Mouse (Mus musculus) hindbrain, embryonic 15.5 days (tissue): ENCODE data around the gene Gm14295. TPM values are rescaled to one million over a fixed set of nuclear protein-coding genes. Genes with fewer than 3 reads are reported as not detected.
"Not testable (repeated sequence)": the region's sequence is repeated elsewhere in the genome, so short reads cannot be mapped to it uniquely, and the experiment has no call there.

Source experiments
- ATAC-seq: fragments of 200-750 bp; cut with Nextera tagmentation; 2 replicates; pipeline ENCODE4 v1.8.0; 2017; ENCODE audit warnings: low read depth, moderate number of reproducible peaks, moderate TSS enrichment; ENCODE audit not compliant: low FRiP score
- H3K27ac ChIP-seq: fragments of 300-500 bp; sonication (generic); replicated peaks from 2 replicates; pipeline ENCODE4 v1.5.1; 2015; ENCODE audit warnings: mild to moderate bottlenecking, inconsistent platforms
- H3K27me3 ChIP-seq: fragments of 300-500 bp; sonication (generic); 2 replicates; pipeline ENCODE4 v1.6.1; 2015; ENCODE audit warnings: control low read depth, inconsistent platforms
- H3K36me3 ChIP-seq: fragments of 300-500 bp; sonication (generic); 2 replicates; pipeline ENCODE4 v1.6.1; 2015; ENCODE audit warnings: control low read depth, inconsistent platforms
- H3K4me1 ChIP-seq: fragments of 300-500 bp; sonication (generic); replicated peaks from 2 replicates; pipeline ENCODE4 v1.6.1; 2015; ENCODE audit warnings: control low read depth, inconsistent platforms
- H3K4me2 ChIP-seq: fragments of 300-500 bp; sonication (generic); 2 replicates; pipeline ENCODE4 v1.6.1; 2015; ENCODE audit warnings: moderate library complexity, mild to moderate bottlenecking, inconsistent platforms
- H3K4me3 ChIP-seq: fragments of 300-500 bp; sonication (generic); 2 replicates; pipeline ENCODE4 v1.5.1; 2015; ENCODE audit warnings: mild to moderate bottlenecking, inconsistent platforms
- H3K9ac ChIP-seq: fragments of 300-500 bp; sonication (generic); 2 replicates; pipeline ENCODE4 v1.6.1; 2015; ENCODE audit warnings: inconsistent platforms
- H3K9me3 ChIP-seq: fragments of 300-500 bp; sonication (generic); 2 replicates; pipeline ENCODE4 v1.6.1; 2016; ENCODE audit warnings: control low read depth, inconsistent platforms
- WGBS: fragments of 180-500 bp; shearing (Covaris S2); methylation state at CpG from one replicate; pipeline ENCODE4 v1.1.7; 2015; 5-methylcytosine and 5-hydroxymethylcytosine counted together
- polyA plus RNA-seq: library from polyadenylated mRNA; unstranded; fragments of >200 nt; fragmentation: Nextera tagmentation; extraction: Ambion mirVana; gene quantifications from 2 replicates; pipeline ENCODE4 v1.2.1, GENCODE M21; 2015

Gm14295 gene
- 8.2 and 9.0 TPM in 2 replicates for polyA plus RNA-seq

- H3K4me1 ChIP-seq, H3K27me3 ChIP-seq, H3K36me3 ChIP-seq, H3K9ac ChIP-seq, H3K27ac ChIP-seq, ATAC-seq, H3K9me3 ChIP-seq: not testable (repeated sequence)
- WGBS, result no CpG with 5 or more reads among the region's 6 CpGs
- Histone ChIP-seq H3K4me2 (peak within 1 kb of the TSS; percentile 43), H3K4me3 (peak within 1 kb of the TSS; percentile 41)
Measured at GRCm38 (mm10) chr2:176798312-176798711, at the start of gene Gm14295. TSS of gene Gm14295 (plus strand) at chr2:176798612.

GRCm38 (mm10) chr2:176798785-176799184 lies 373 bp downstream of the Gm14295 start:
- not testable (repeated sequence) for ATAC-seq, H3K4me1 ChIP-seq, H3K9me3 ChIP-seq, H3K27me3 ChIP-seq, H3K36me3 ChIP-seq, H3K27ac ChIP-seq, H3K9ac ChIP-seq
- peak overlapping the region; percentile 41 for H3K4me3 ChIP-seq
- WGBS, result 13% methylated on average over 14 of the region's 15 CpGs
- H3K4me2 ChIP-seq, result peak overlapping the region; percentile 43

DNA sequence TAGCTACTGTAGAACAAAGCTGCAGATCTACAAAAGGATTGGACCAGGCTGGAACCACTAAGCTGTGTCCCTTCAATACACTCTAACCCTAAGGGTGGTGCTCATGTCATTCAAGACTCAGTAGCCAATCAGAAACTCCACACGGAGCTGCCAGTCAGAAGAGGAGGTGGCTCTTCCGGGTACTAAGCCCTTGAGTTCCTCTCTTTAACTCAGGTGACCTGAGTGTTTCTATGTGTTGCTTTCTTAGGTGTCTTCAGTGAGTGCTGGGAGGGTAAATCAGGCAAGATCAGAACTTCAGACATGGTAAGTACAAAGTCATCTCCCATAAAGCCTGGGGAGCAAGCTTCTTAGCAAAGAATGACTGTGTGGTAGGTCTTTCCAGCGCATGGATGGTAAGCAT lies 32.4 kb downstream of the Gm14295 start, which contains the start of gene Gm14408:
Gene Gm14408 (plus strand): TSS at position 301 of the 400 bp plus-strand sequence.
- WGBS, result 80% methylated on average over 1 of the region's 3 CpGs
- H3K27ac ChIP-seq, ATAC-seq, H3K9ac ChIP-seq, H3K4me2 ChIP-seq, H3K4me3 ChIP-seq, H3K27me3 ChIP-seq, H3K9me3 ChIP-seq, H3K36me3 ChIP-seq, H3K4me1 ChIP-seq: not testable (repeated sequence)

Other genes with a start within 250 kb of the Gm14295 start
- 7.7 and 20.5 TPM in 2 replicates for gene Gm14308, start 162.3 kb upstream of the Gm14295 start, polyA plus RNA-seq
- 8.5 and 9.4 TPM in 2 replicates for gene Zfp973, start 128.1 kb upstream of the Gm14295 start, polyA plus RNA-seq
- gene Gm14305, start 90.3 kb upstream of the Gm14295 start, polyA plus RNA-seq, result 33.1 and 36.1 TPM in 2 replicates
- gene Gm14408, start 32.5 kb downstream of the Gm14295 start, polyA plus RNA-seq, result not detected in 2 replicates
- 11.6 and 13.0 TPM in 2 replicates for gene Gm14296, start 129.2 kb downstream of the Gm14295 start, polyA plus RNA-seq
- gene Gm14419, start 202.3 kb downstream of the Gm14295 start, polyA plus RNA-seq, result 5.8 and 7.6 TPM in 2 replicates